Mouse (Mus musculus) heart, embryonic 14.5 days (tissue): ENCODE measurements around the gene Zbtb37. TPM values are rescaled to one million over a fixed set of nuclear protein-coding genes. Genes with fewer than 3 reads are reported as not detected.

Experiments
- ATAC-seq: fragments of 200-750 bp; cut with Nextera tagmentation; 2 replicates; pipeline ENCODE4 v1.8.0; 2017; ENCODE audit warnings: low read depth, moderate TSS enrichment; ENCODE audit not compliant: insufficient number of reproducible peaks, insufficient read depth, low FRiP score
- H3K27ac ChIP-seq, 2 experiments: fragments of 200-500 bp in 1 of 2; fragments of 300-500 bp in 1 of 2; sonication (generic) in 1 of 2; replicated peaks in 1 of 2; 2 replicates each; pipeline ENCODE4 v1.5.1; 2012 to 2014; ENCODE audit warnings: low read depth in 2 of 2, low read length in 2 of 2, control low read depth in 1 of 2, mild to moderate bottlenecking in 1 of 2, mixed read lengths in 1 of 2; ENCODE audit not compliant: control insufficient read depth in 1 of 2, insufficient read depth in 1 of 2
- H3K27me3 ChIP-seq: fragments of 300-500 bp; sonication (generic); 2 replicates; pipeline ENCODE4 v1.6.1; 2014; ENCODE audit warnings: mild to moderate bottlenecking, low read length, control low read depth; ENCODE audit not compliant: control insufficient read depth, insufficient read depth
- H3K36me3 ChIP-seq: fragments of 300-500 bp; sonication (generic); 2 replicates; pipeline ENCODE4 v1.6.1; 2014; ENCODE audit warnings: mild to moderate bottlenecking, control low read depth, low read length, mixed read lengths; ENCODE audit not compliant: control insufficient read depth, insufficient read depth
- H3K4me1 ChIP-seq, 2 experiments: fragments of 200-500 bp in 1 of 2; fragments of 300-500 bp in 1 of 2; sonication (generic) in 1 of 2; 2 replicates each; pipeline ENCODE4 v1.6.1; 2012 to 2014; ENCODE audit warnings: low read length in 2 of 2, control low read depth in 1 of 2, mixed read lengths in 1 of 2; ENCODE audit not compliant: control insufficient read depth in 2 of 2, insufficient read depth in 2 of 2
- H3K4me2 ChIP-seq: fragments of 300-500 bp; sonication (generic); 2 replicates; pipeline ENCODE4 v1.6.1; 2014; ENCODE audit warnings: mild to moderate bottlenecking, low read length
- H3K4me3 ChIP-seq, 2 experiments: fragments of 200-500 bp in 1 of 2; fragments of 300-500 bp in 1 of 2; sonication (generic) in 1 of 2; 2 replicates each; pipeline ENCODE4 v1.5.1; 2012 to 2014; ENCODE audit warnings: low read length in 2 of 2, mild to moderate bottlenecking in 2 of 2, control low read depth in 1 of 2, low read depth in 1 of 2, moderate library complexity in 1 of 2; ENCODE audit not compliant: control insufficient read depth in 1 of 2, insufficient read depth in 1 of 2
- H3K9ac ChIP-seq: fragments of 300-500 bp; sonication (generic); 2 replicates; pipeline ENCODE4 v1.6.1; 2014; ENCODE audit warnings: mild to moderate bottlenecking, low read length
- H3K9me3 ChIP-seq: fragments of 300-500 bp; sonication (generic); 2 replicates; pipeline ENCODE4 v1.6.1; 2016; ENCODE audit warnings: low read length, control low read depth; ENCODE audit not compliant: control insufficient read depth
- WGBS: fragments of 180-500 bp; shearing (Covaris S2); extraction: QIAGEN DNeasy Blood & Tissue Kit; methylation state at CpG from one replicate; pipeline ENCODE4 v1.1.7; 2014; 5-methylcytosine and 5-hydroxymethylcytosine counted together
- polyA plus RNA-seq: library from polyadenylated mRNA; unstranded; fragments of >200 nt; fragmentation: Nextera tagmentation; extraction: Ambion mirVana; gene quantifications from 2 replicates; pipeline ENCODE4 v1.2.1, GENCODE M21; 2014

The Zbtb37 gene
- polyA plus RNA-seq, 1 experiment from 2014 or later = 9.4 TPM

- no peaks in the 10 kb centered on the region for H3K9me3 ChIP-seq
- no peak overlapping the region for H3K27ac ChIP-seq
- H3K27me3 ChIP-seq = no peaks in the 10 kb centered on the region
- H3K4me1 ChIP-seq = no peaks in the 10 kb centered on the region
- no peak overlapping the region for H3K4me2 ChIP-seq
- H3K9ac ChIP-seq = no peak overlapping the region
- peaks cover 44% of the 10 kb centered on the region for H3K36me3 ChIP-seq
- 91% methylated on average over 2 of the region's 2 CpGs for WGBS
- no peak for ATAC-seq
- H3K4me3 ChIP-seq = no peak overlapping the region
Observed at GRCm38 (mm10) chr1:161008038-161008437, 26.6 kb downstream of the Zbtb37 start.

DNA sequence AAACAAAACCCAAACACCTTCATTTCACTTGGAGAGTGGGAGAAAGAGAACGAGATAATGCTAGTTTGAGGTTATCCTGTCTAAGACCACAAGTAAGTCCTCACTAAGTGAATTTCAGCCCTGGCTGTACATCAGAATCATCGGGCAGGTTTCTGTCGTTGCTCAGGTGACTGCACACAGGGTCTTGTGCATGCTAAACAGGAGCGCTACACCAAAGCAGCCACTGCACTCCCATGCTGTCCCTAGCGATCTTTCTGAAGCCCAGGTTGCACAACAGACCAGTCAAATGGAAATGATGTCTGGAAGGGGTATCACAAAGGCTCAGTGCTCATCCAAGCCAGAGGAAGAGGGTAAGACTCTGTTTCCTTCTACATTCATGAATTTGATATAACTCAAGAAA lies 28.2 kb downstream of the Zbtb37 start:
- H3K4me2 ChIP-seq = no peak overlapping the region
- H3K27me3 ChIP-seq = no peaks in the 10 kb centered on the region
- no peaks in the 10 kb centered on the region for H3K9me3 ChIP-seq

GRCm38 (mm10) chr1:161005526-161005925 lies 29.1 kb downstream of the Zbtb37 start:
- Histone ChIP-seq H3K4me1 (no peaks in the 10 kb centered on the region), H3K27me3 (no peaks in the 10 kb centered on the region), H3K4me2 (no peak overlapping the region), H3K9ac (no peak overlapping the region), H3K4me3 (no peak overlapping the region), H3K36me3 (peaks cover 36% of the 10 kb centered on the region), H3K27ac (no peak overlapping the region), H3K9me3 (no peaks in the 10 kb centered on the region)
- ATAC-seq = no peak
- 67% methylated on average over 3 of the region's 3 CpGs for WGBS

More for the DNA sequence above, 28.2 kb downstream of the Zbtb37 start:
- no peak overlapping the region for H3K9ac ChIP-seq
- ATAC-seq = no peak
- peaks cover 38% of the 10 kb centered on the region for H3K36me3 ChIP-seq
- no peak overlapping the region for H3K27ac ChIP-seq
- 86% methylated on average over 5 of the region's 5 CpGs for WGBS
- H3K4me1 ChIP-seq = no peaks in the 10 kb centered on the region
- H3K4me3 ChIP-seq = no peak overlapping the region

DNA sequence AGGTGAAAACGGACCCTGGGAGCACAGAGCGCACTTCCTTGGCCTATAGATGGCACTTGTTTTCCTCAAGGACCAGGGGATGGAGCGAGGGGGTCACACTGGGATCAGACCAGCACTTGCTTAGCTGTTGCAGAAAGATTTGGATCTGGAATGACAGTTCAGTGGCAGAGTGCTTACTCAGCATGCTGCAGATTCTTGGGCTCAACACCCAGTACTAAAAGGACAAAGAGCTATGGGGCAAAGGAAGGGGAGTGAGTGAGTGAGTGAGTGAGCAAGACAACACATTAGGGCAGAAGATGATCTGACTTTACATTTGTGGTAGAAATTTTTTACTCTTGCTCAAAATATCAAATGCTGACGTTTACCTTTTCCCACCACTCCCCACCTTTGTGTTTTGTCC lies 29.7 kb downstream of the Zbtb37 start:
- WGBS = 71% methylated on average over 4 of the region's 4 CpGs
- no peak overlapping the region for H3K4me3 ChIP-seq
- no peaks in the 10 kb centered on the region for H3K27me3 ChIP-seq
- no peaks in the 10 kb centered on the region for H3K4me1 ChIP-seq
- H3K27ac ChIP-seq = no peak overlapping the region
- H3K4me2 ChIP-seq = no peak overlapping the region
- no peaks in the 10 kb centered on the region for H3K9me3 ChIP-seq
- H3K9ac ChIP-seq = no peak overlapping the region
- peaks cover 36% of the 10 kb centered on the region for H3K36me3 ChIP-seq
- ATAC-seq = no peak

GRCm38 (mm10) chr1:160993851-160994250 lies 40.8 kb downstream of the Zbtb37 start:
- no peak for ATAC-seq
- no peaks in the 10 kb centered on the region for H3K36me3 ChIP-seq
- H3K4me1 ChIP-seq = peaks cover 4 to 6% of the 10 kb centered on the region in 2 experiments; a peak in 3 of 4 replicates
- H3K27me3 ChIP-seq = no peaks in the 10 kb centered on the region
- H3K4me3 ChIP-seq = no peak overlapping the region
- H3K4me2 ChIP-seq = no peak overlapping the region
- H3K9ac ChIP-seq = no peak overlapping the region
- no peak overlapping the region for H3K27ac ChIP-seq
- WGBS = 85% methylated on average over 6 of the region's 6 CpGs
- H3K9me3 ChIP-seq = no peaks in the 10 kb centered on the region

DNA sequence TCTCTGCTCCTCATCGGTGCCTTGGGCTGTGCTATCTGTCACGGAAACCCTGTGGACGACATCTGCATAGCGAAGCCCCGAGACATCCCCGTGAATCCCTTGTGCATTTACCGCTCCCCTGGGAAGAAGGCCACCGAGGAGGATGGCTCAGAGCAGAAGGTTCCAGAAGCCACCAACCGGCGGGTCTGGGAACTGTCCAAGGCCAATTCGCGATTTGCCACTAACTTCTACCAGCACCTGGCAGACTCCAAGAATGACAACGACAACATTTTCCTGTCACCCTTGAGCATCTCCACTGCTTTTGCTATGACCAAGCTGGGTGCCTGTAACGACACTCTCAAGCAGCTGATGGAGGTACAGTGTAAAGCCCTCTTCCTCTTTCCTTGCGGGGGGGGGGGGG lies 45.3 kb downstream of the Zbtb37 start:
- Histone ChIP-seq H3K36me3 (no peaks in the 10 kb centered on the region), H3K9ac (no peak overlapping the region), H3K27ac (no peak overlapping the region), H3K4me3 (no peak overlapping the region), H3K4me1 (no peaks in the 10 kb centered on the region), H3K4me2 (no peak overlapping the region), H3K27me3 (no peaks in the 10 kb centered on the region), H3K9me3 (no peaks in the 10 kb centered on the region)
- no peak for ATAC-seq
- 80% methylated on average over 14 of the region's 15 CpGs for WGBS

DNA sequence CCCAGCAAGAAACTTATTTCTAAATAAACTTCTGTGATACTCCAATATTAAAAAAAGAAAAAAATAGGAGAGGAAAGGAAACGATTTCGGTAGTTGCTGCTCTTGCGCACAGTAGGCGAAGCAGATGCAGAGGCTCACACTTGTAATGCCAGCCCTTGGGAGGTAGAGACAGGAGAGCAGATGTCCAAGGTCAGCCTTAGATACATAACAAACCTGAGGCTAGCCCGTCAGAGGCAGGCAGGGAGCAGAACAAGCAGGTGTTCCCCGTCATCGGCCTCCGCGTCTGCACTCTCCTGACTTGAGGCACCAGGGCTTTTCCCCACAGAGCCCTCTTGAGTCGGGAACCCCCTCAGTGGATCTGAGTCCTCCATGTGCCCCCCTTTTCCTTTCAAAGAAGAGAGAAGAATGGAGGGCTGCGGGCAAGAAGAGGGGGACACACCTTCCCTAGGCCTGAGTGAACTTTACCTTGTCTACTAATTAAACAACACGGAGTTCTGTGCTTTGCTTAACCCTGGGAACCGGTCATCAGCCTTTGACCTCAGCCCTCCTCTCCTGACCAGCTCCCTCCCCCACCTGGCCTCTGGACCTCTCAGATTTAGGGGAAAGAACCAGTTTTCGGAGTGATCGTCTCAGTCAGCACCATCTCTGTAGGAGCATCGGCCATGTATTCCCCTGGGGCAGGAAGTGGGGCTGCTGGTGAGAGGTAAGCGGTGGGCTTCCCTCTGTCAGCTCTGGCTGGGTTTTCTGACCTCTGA lies 47.6 kb downstream of the Zbtb37 start:
- Histone ChIP-seq H3K4me3 (no peak overlapping the region), H3K27me3 (no peaks in the 10 kb centered on the region), H3K9ac (no peak overlapping the region), H3K27ac (no peak overlapping the region), H3K4me2 (no peak overlapping the region), H3K4me1 (no peaks in the 10 kb centered on the region), H3K36me3 (no peaks in the 10 kb centered on the region), H3K9me3 (no peaks in the 10 kb centered on the region)
- WGBS = 83% methylated on average over 17 of the region's 17 CpGs
- ATAC-seq = no peak

DNA sequence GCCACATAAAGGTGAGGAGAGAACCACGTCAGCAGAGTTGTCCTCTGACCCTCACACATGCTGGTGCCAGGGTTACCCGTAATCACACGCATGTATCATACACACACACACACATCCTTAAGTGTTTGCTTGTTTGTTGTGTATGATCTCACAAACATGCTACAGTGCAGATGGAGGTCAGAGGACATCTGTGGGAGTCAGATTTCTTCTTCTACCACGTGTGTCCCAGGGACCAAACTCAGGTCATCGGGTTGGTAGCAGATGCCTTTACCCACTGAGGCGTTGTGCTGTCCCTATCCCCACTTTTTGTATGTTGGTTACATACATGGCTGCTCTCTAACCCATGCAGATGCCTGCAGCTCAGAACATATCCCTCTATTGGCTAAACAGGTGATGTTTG lies 49.2 kb downstream of the Zbtb37 start:
- no peak overlapping the region for H3K27ac ChIP-seq
- H3K36me3 ChIP-seq = no peaks in the 10 kb centered on the region
- H3K4me1 ChIP-seq = no peaks in the 10 kb centered on the region
- no peaks in the 10 kb centered on the region for H3K27me3 ChIP-seq
- H3K9ac ChIP-seq = no peak overlapping the region
- WGBS = 83% methylated on average over 6 of the region's 6 CpGs
- H3K4me3 ChIP-seq = no peak overlapping the region
- no peak for ATAC-seq
- H3K4me2 ChIP-seq = no peak overlapping the region
- no peaks in the 10 kb centered on the region for H3K9me3 ChIP-seq
